25 mouse cellular contexts compared by ENCODE assay signal in genomic region chr3:54668141-54668540, GRCm38 (mm10). TPM values are rescaled to one million over a fixed set of nuclear protein-coding genes. Genes with fewer than 3 reads are reported as not detected.
DNase-seq lines count a peak whose midpoint lies in the region; ATAC-seq lines count a peak whose summit lies in the region.
"Had no signal": no experiment of that assay in that cellular context is flagged by ENCODE, and none has a peak within 500 bp of the region (broad histone marks: within the 10 kb centered on the region; RNA-seq: fewer than 3 reads in every experiment).

No protein-coding gene starts in this region.

- no peak overlapping the region for H3K4me2 ChIP-seq in embryonic facial prominence, embryonic 14.5 days (ENCODE audit: low read depth, low read length)
- no peak overlapping the region for H3K4me2 ChIP-seq in limb, embryonic 13.5 days (replicated peaks)
- H3K4me2 ChIP-seq: embryonic facial prominence, embryonic 13.5 days; forebrain, embryonic 13.5 days; forebrain, embryonic 15.5 days had no signal

- 65% methylated on average over 3 of the region's 3 CpGs for WGBS in embryonic facial prominence, embryonic 14.5 days
- 91% methylated on average over 3 of the region's 3 CpGs for WGBS in embryonic facial prominence, embryonic 10.5 days
- 71% methylated on average over 3 of the region's 3 CpGs for WGBS in limb, embryonic 13.5 days
- WGBS in limb, embryonic 10.5 days: 82% methylated on average over 3 of the region's 3 CpGs

- peak; percentile 23 for DNase-seq in embryonic facial prominence, embryonic 14.5 days (ENCODE audit: low spot score)
- DNase-seq in embryonic facial prominence, embryonic 10.5 days (ENCODE audit: low spot score): no peak
- no peak for DNase-seq in limb, embryonic 10.5 days (ENCODE audit: low spot score)
- no peak for DNase-seq in left cerebral cortex, postnatal 4 days
- DNase-seq: adrenal gland, adult 8-10 months; adrenal gland, postnatal 14 days; adrenal gland, postnatal 36 days; B cell, adult 2 months; cerebellum, adult 11-12 months; cerebellum, adult 2 months; cerebellum, adult 9-10 months; cerebellum, postnatal 10 days; cerebellum, postnatal 25 days; forebrain, postnatal 0 days had no signal

- no peak overlapping the region for H3K9ac ChIP-seq in embryonic facial prominence, embryonic 14.5 days (ENCODE audit: low read depth, low read length)
- no peak overlapping the region for H3K9ac ChIP-seq in limb, embryonic 13.5 days
- H3K9ac ChIP-seq: embryonic facial prominence, embryonic 13.5 days; forebrain, embryonic 13.5 days; forebrain, embryonic 15.5 days; forebrain, postnatal 0 days had no signal

- intact Hi-C loops in left cerebral cortex, postnatal 4 days (cut with DNase I): no loop called here

- H3K36me3 ChIP-seq in embryonic facial prominence, embryonic 14.5 days (ENCODE audit: control insufficient read depth, insufficient read depth, low read length): no peaks in the 10 kb centered on the region
- no peaks in the 10 kb centered on the region for H3K36me3 ChIP-seq in embryonic facial prominence, embryonic 10.5 days (replicated peaks)
- H3K36me3 ChIP-seq in limb, embryonic 13.5 days: no peaks in the 10 kb centered on the region
- H3K36me3 ChIP-seq in limb, embryonic 10.5 days: no peaks in the 10 kb centered on the region
- H3K36me3 ChIP-seq: embryonic facial prominence, embryonic 13.5 days; forebrain, embryonic 15.5 days; G1E had no signal

- no peaks in the 10 kb centered on the region for H3K27me3 ChIP-seq in embryonic facial prominence, embryonic 14.5 days (replicated peaks; ENCODE audit: control insufficient read depth, insufficient read depth, low read length)
- H3K27me3 ChIP-seq in embryonic facial prominence, embryonic 10.5 days (replicated peaks; ENCODE audit: low read depth, poor library complexity, severe bottlenecking): no peaks in the 10 kb centered on the region
- no peaks in the 10 kb centered on the region for H3K27me3 ChIP-seq in limb, embryonic 13.5 days
- H3K27me3 ChIP-seq in limb, embryonic 10.5 days (ENCODE audit: low read depth, poor library complexity, severe bottlenecking): no peaks in the 10 kb centered on the region
- H3K27me3 ChIP-seq: CH12.LX; embryonic facial prominence, embryonic 13.5 days; forebrain, embryonic 13.5 days; forebrain, embryonic 15.5 days had no signal

- no peaks in the 10 kb centered on the region for H3K9me3 ChIP-seq in embryonic facial prominence, embryonic 14.5 days (ENCODE audit: control insufficient read depth, low read length)
- H3K9me3 ChIP-seq in embryonic facial prominence, embryonic 10.5 days: no peaks in the 10 kb centered on the region
- no peaks in the 10 kb centered on the region for H3K9me3 ChIP-seq in limb, embryonic 13.5 days
- H3K9me3 ChIP-seq in limb, embryonic 10.5 days (replicated peaks): no peaks in the 10 kb centered on the region
- H3K9me3 ChIP-seq: embryonic facial prominence, embryonic 13.5 days; forebrain, embryonic 13.5 days; forebrain, embryonic 15.5 days; G1E had no signal

- no peak overlapping the region for H3K4me3 ChIP-seq in embryonic facial prominence, embryonic 14.5 days (ENCODE audit: low read depth, low read length)
- H3K4me3 ChIP-seq in embryonic facial prominence, embryonic 10.5 days: no peak overlapping the region
- no peak overlapping the region for H3K4me3 ChIP-seq in limb, embryonic 13.5 days
- no peak overlapping the region for H3K4me3 ChIP-seq in limb, embryonic 10.5 days
- H3K4me3 ChIP-seq: embryonic facial prominence, embryonic 13.5 days; forebrain, embryonic 13.5 days; forebrain, embryonic 15.5 days had no signal

- H3K27ac ChIP-seq in embryonic facial prominence, embryonic 14.5 days (replicated peaks; ENCODE audit: low read depth, low read length): no peak overlapping the region
- no peak overlapping the region for H3K27ac ChIP-seq in embryonic facial prominence, embryonic 10.5 days (replicated peaks)
- no peak overlapping the region for H3K27ac ChIP-seq in limb, embryonic 13.5 days
- no peak overlapping the region for H3K27ac ChIP-seq in limb, embryonic 10.5 days
- H3K27ac ChIP-seq: embryonic facial prominence, embryonic 13.5 days; forebrain, embryonic 13.5 days; forebrain, embryonic 15.5 days had no signal

- H3K4me1 ChIP-seq in embryonic facial prominence, embryonic 14.5 days (ENCODE audit: control insufficient read depth, insufficient read depth, low read length): 0 out of 2 replicates have a peak, but pooled peaks cover 9% of the 10 kb centered on the region
- H3K4me1 ChIP-seq in embryonic facial prominence, embryonic 10.5 days: no peaks in the 10 kb centered on the region
- no peaks in the 10 kb centered on the region for H3K4me1 ChIP-seq in limb, embryonic 13.5 days
- no peaks in the 10 kb centered on the region for H3K4me1 ChIP-seq in limb, embryonic 10.5 days

- no peak for ATAC-seq in embryonic facial prominence, embryonic 14.5 days (ENCODE audit: low read depth)
- ATAC-seq in limb, embryonic 13.5 days (ENCODE audit: low FRiP score, low read depth): peak; percentile 66; the same call in 1 of the 2 replicates
- ATAC-seq: activated CD4-positive, CD25-positive, alpha-beta regulatory T cell, adult 4 months; CD4-positive, CD25-positive, alpha-beta regulatory T cell, adult 4 months; forebrain, embryonic 13.5 days; forebrain, embryonic 15.5 days; forebrain, postnatal 0 days; Patski had no signal

RNA-seq across cellular contexts. Expression of gene Supt20, which starts 24.5 kb away (rescaled TPM):
- polyA plus RNA-seq in embryonic facial prominence, embryonic 14.5 days (2014; fragmentation: Nextera tagmentation; extraction: Ambion mirVana): 91.3 and 101 TPM in 2 replicates
- polyA plus RNA-seq in embryonic facial prominence, embryonic 10.5 days (2016; fragmentation: Nextera tagmentation; extraction: Ambion mirVana): 114 and 115 TPM in 2 replicates
- polyA plus RNA-seq in limb, embryonic 13.5 days (2015; fragmentation: Nextera tagmentation; extraction: Ambion mirVana): 123 and 124 TPM in 2 replicates
- 94.4 and 106 TPM in 2 replicates for polyA plus RNA-seq in limb, embryonic 10.5 days (2016; fragmentation: Nextera tagmentation; extraction: Ambion mirVana)
- 10 to 100 TPM; 72.3 to 75.3 TPM for total RNA-seq in left cerebral cortex, postnatal 4 days (2021)

RNA-seq across cellular contexts. Expression of gene Gm21958, which starts 46.0 kb away (rescaled TPM):
- 0.57 TPM in 1 of 2 replicates, not detected in the other for polyA plus RNA-seq in embryonic facial prominence, embryonic 14.5 days (2014; fragmentation: Nextera tagmentation; extraction: Ambion mirVana)
- polyA plus RNA-seq in embryonic facial prominence, embryonic 10.5 days (2016; fragmentation: Nextera tagmentation; extraction: Ambion mirVana): 0.28 TPM in 1 of 2 replicates, not detected in the other
- 1.1 and 1.3 TPM in 2 replicates for polyA plus RNA-seq in limb, embryonic 13.5 days (2015; fragmentation: Nextera tagmentation; extraction: Ambion mirVana)
- polyA plus RNA-seq in limb, embryonic 10.5 days (2016; fragmentation: Nextera tagmentation; extraction: Ambion mirVana): 1.1 and 1.5 TPM in 2 replicates
- total RNA-seq in left cerebral cortex, postnatal 4 days (2021): not detected
- total RNA-seq: adrenal gland, adult 18-20 months; adrenal gland, adult 8-10 months; adrenal gland, postnatal 14 days; adrenal gland, postnatal 36 days; CH12.LX; forebrain, postnatal 0 days; G1E had no signal
- polyA plus RNA-seq: cerebellum, adult 2 months; cortical plate, adult 2 months; embryonic facial prominence, embryonic 13.5 days; forebrain, embryonic 13.5 days; G1E had no signal
